Mouse (Mus musculus): ENCODE measurements around the gene Lrrc4. TPM values are rescaled to one million over a fixed set of nuclear protein-coding genes. Genes with fewer than 3 reads are reported as not detected.
A peak's percentile ranks its signal among the peaks of the same experiment; 100 is the strongest.

Lrrc4 gene
- polyA plus RNA-seq, 2 experiments: 0.61 to 0.99 TPM

GRCm38 (mm10) chr6:28783953-28784352 lies 47.6 kb downstream of the Lrrc4 start:
- Histone ChIP-seq H3K27ac (replicated peaks; ENCODE audit: low read depth, low read length) (no peak overlapping the region), H3K9ac (ENCODE audit: low read depth, low read length, severe bottlenecking) (no peak overlapping the region), H3K4me3 (replicated peaks; ENCODE audit: low read length) (no peak overlapping the region), H3K4me2 (replicated peaks; ENCODE audit: low read depth, low read length, severe bottlenecking) (no peak overlapping the region), H3K27me3 (ENCODE audit: control insufficient read depth, insufficient read depth, low read length) (no peaks in the 10 kb centered on the region), H3K4me1 (ENCODE audit: control insufficient read depth, insufficient read depth, low read length) (peaks cover 4% of the 10 kb centered on the region; the same call in 1 of the 2 replicates), H3K9me3 (ENCODE audit: control insufficient read depth, low read length) (no peaks in the 10 kb centered on the region), H3K36me3 (ENCODE audit: control insufficient read depth, insufficient read depth, low read length) (no peaks in the 10 kb centered on the region)
- DNase-seq (ENCODE audit: low spot score): no peak
- WGBS: 82% methylated on average over 5 of the region's 5 CpGs
- TF ChIP-seq POLR2A (IDR thresholded peaks at IDR 0.05; ENCODE audit: borderline replicate concordance, extremely low read depth, insufficient read depth, insufficient read length): no peak
- no peak for ATAC-seq (ENCODE audit: low FRiP score, low read depth)

GRCm38 (mm10) chr6:28783082-28783647 lies 48.4 kb downstream of the Lrrc4 start:
- Histone ChIP-seq H3K36me3 (ENCODE audit: control insufficient read depth, insufficient read depth, low read length) (no peaks in the 10 kb centered on the region), H3K4me1 (ENCODE audit: control insufficient read depth, insufficient read depth, low read length) (peaks cover 4% of the 10 kb centered on the region; the same call in 1 of the 2 replicates), H3K27me3 (ENCODE audit: control insufficient read depth, insufficient read depth, low read length) (no peaks in the 10 kb centered on the region), H3K4me2 (replicated peaks; ENCODE audit: low read depth, low read length, severe bottlenecking) (no peak overlapping the region), H3K27ac (replicated peaks; ENCODE audit: low read depth, low read length) (no peak overlapping the region), H3K9me3 (ENCODE audit: control insufficient read depth, low read length) (no peaks in the 10 kb centered on the region), H3K9ac (ENCODE audit: low read depth, low read length, severe bottlenecking) (no peak overlapping the region), H3K4me3 (replicated peaks; ENCODE audit: low read length) (no peak overlapping the region)
- 84% methylated on average over 4 of the region's 4 CpGs for WGBS
- ATAC-seq (ENCODE audit: low FRiP score, low read depth): no peak
- DNase-seq (ENCODE audit: low spot score): no peak
- no peak for TF ChIP-seq POLR2A (IDR thresholded peaks at IDR 0.05; ENCODE audit: borderline replicate concordance, extremely low read depth, insufficient read depth, insufficient read length)

- 72% methylated on average over 3 of the region's 3 CpGs for WGBS
- peak; percentile 37; the same call in 1 of the 2 replicates for ATAC-seq (ENCODE audit: low FRiP score, low read depth)
- no peak for TF ChIP-seq POLR2A (IDR thresholded peaks at IDR 0.05; ENCODE audit: borderline replicate concordance, extremely low read depth, insufficient read depth, insufficient read length)
- H3K27me3 ChIP-seq (ENCODE audit: control insufficient read depth, insufficient read depth, low read length): no peaks in the 10 kb centered on the region
- no peak for DNase-seq (ENCODE audit: low spot score)
- no peaks in the 10 kb centered on the region for H3K9me3 ChIP-seq (ENCODE audit: control insufficient read depth, low read length)
- no peak overlapping the region for H3K9ac ChIP-seq (ENCODE audit: low read depth, low read length, severe bottlenecking)
- H3K36me3 ChIP-seq (ENCODE audit: control insufficient read depth, insufficient read depth, low read length): no peaks in the 10 kb centered on the region
- H3K4me3 ChIP-seq (replicated peaks; ENCODE audit: low read length): no peak overlapping the region
- no peak overlapping the region for H3K27ac ChIP-seq (replicated peaks; ENCODE audit: low read depth, low read length)
- H3K4me1 ChIP-seq (ENCODE audit: control insufficient read depth, insufficient read depth, low read length): peaks cover 4% of the 10 kb centered on the region; the same call in 1 of the 2 replicates
- H3K4me2 ChIP-seq (replicated peaks; ENCODE audit: low read depth, low read length, severe bottlenecking): no peak overlapping the region
These were observed 49.9 kb downstream of the Lrrc4 start for GRCm38 (mm10) chr6:28781696-28782095.

- Histone ChIP-seq H3K4me2 (replicated peaks; ENCODE audit: low read depth, low read length, severe bottlenecking) (no peak overlapping the region), H3K36me3 (ENCODE audit: control insufficient read depth, insufficient read depth, low read length) (no peaks in the 10 kb centered on the region), H3K27me3 (ENCODE audit: control insufficient read depth, insufficient read depth, low read length) (no peaks in the 10 kb centered on the region), H3K9me3 (ENCODE audit: control insufficient read depth, low read length) (no peaks in the 10 kb centered on the region), H3K9ac (ENCODE audit: low read depth, low read length, severe bottlenecking) (no peak overlapping the region), H3K4me3 (replicated peaks; ENCODE audit: low read length) (no peak overlapping the region), H3K4me1 (ENCODE audit: control insufficient read depth, insufficient read depth, low read length) (no peaks in the 10 kb centered on the region), H3K27ac (replicated peaks; ENCODE audit: low read depth, low read length) (no peak overlapping the region)
- TF ChIP-seq POLR2A (IDR thresholded peaks at IDR 0.05; ENCODE audit: borderline replicate concordance, extremely low read depth, insufficient read depth, insufficient read length): no peak
- WGBS: 46% methylated on average over 2 of the region's 2 CpGs
- ATAC-seq (ENCODE audit: low FRiP score, low read depth) (no peak), DNase-seq (ENCODE audit: low spot score) (no peak)
These were observed 60.2 kb downstream of the Lrrc4 start for GRCm38 (mm10) chr6:28771331-28771730.

- ATAC-seq (ENCODE audit: low FRiP score, low read depth) (no peak), DNase-seq (ENCODE audit: low spot score) (no peak)
- H3K4me1 ChIP-seq (ENCODE audit: control insufficient read depth, insufficient read depth, low read length): no peaks in the 10 kb centered on the region
- no peak for TF ChIP-seq POLR2A (IDR thresholded peaks at IDR 0.05; ENCODE audit: borderline replicate concordance, extremely low read depth, insufficient read depth, insufficient read length)
- no peaks in the 10 kb centered on the region for H3K27me3 ChIP-seq (ENCODE audit: control insufficient read depth, insufficient read depth, low read length)
- no peak overlapping the region for H3K4me2 ChIP-seq (replicated peaks; ENCODE audit: low read depth, low read length, severe bottlenecking)
- no peak overlapping the region for H3K27ac ChIP-seq (replicated peaks; ENCODE audit: low read depth, low read length)
- no peak overlapping the region for H3K4me3 ChIP-seq (replicated peaks; ENCODE audit: low read length)
- H3K9ac ChIP-seq (ENCODE audit: low read depth, low read length, severe bottlenecking): no peak overlapping the region
- H3K36me3 ChIP-seq (ENCODE audit: control insufficient read depth, insufficient read depth, low read length): no peaks in the 10 kb centered on the region
- H3K9me3 ChIP-seq (ENCODE audit: control insufficient read depth, low read length): no peaks in the 10 kb centered on the region
- WGBS: 88% methylated on average over 6 of the region's 6 CpGs
These were observed 63.6 kb downstream of the Lrrc4 start for GRCm38 (mm10) chr6:28767891-28768481.

Data from limb, embryonic 14.5 days (tissue).